Mouse (Mus musculus) gastrocnemius, postnatal 4 days (tissue): Measurements from ENCODE around the gene Iqcm. TPM values are rescaled to one million over a fixed set of nuclear protein-coding genes. Genes with fewer than 3 reads are reported as not detected.

Experiments
- total RNA-seq, 2 experiments: library from RNA; stranded (reverse); gene quantifications; 2 replicates each; pipeline ENCODE4 v1.2.3; 2021

The Iqcm gene
- total RNA-seq, 2 experiments from 2014 or later: not detected

Other genes with a start within 250 kb of the Iqcm start
- gene Rasd2, start 234.8 kb upstream of the Iqcm start, total RNA-seq: under 1 TPM; 0.74 to 0.80 TPM
- gene Gm10358, start 42.1 kb upstream of the Iqcm start, total RNA-seq: under 1 TPM; 0.23 to 0.64 TPM